Mouse (Mus musculus) ES-Bruce4 (cell line): Measurements from ENCODE around the gene 2410004B18Rik.

ENCODE experiments used
- CTCF ChIP-seq: IDR thresholded peaks from one replicate; pipeline ENCODE4 v1.8.1; 2011; ENCODE audit warnings: low read depth, low read length
- EP300 ChIP-seq: IDR thresholded peaks from 2 replicates; pipeline ENCODE4 v1.6.1; 2011; ENCODE audit warnings: low read depth, low read length; ENCODE audit not compliant: insufficient read depth
- POLR2A ChIP-seq: IDR thresholded peaks from one replicate; pipeline ENCODE4 v1.8.1; 2011; ENCODE audit warnings: low read length; ENCODE audit not compliant: insufficient read depth

- TF ChIP-seq CTCF (no peak), POLR2A (no peak), EP300 (no peak)
Measured at GRCm38 (mm10) chr3:145952945-145953344, 15.1 kb downstream of the 2410004B18Rik start.
